Mouse (Mus musculus) T-cell, adult 66 days (primary cell): ENCODE measurements around the gene Srsf9. TPM values are rescaled to one million over a fixed set of nuclear protein-coding genes. Genes with fewer than 3 reads are reported as not detected.

Experiments used
- total RNA-seq, 2 experiments: library from RNA; stranded (reverse); gene quantifications; 3 replicates in 1 of 2; 4 replicates in 1 of 2; pipeline ENCODE4 v1.2.4; 2023

Srsf9 gene
- total RNA-seq: 10 to 100 TPM; 39.9 to 45.1 TPM

GRCm38 (mm10) chr5:115326875-115327609, at the start of gene Srsf9:
TSS of gene Srsf9 (plus strand) at chr5:115327177.

DNA sequence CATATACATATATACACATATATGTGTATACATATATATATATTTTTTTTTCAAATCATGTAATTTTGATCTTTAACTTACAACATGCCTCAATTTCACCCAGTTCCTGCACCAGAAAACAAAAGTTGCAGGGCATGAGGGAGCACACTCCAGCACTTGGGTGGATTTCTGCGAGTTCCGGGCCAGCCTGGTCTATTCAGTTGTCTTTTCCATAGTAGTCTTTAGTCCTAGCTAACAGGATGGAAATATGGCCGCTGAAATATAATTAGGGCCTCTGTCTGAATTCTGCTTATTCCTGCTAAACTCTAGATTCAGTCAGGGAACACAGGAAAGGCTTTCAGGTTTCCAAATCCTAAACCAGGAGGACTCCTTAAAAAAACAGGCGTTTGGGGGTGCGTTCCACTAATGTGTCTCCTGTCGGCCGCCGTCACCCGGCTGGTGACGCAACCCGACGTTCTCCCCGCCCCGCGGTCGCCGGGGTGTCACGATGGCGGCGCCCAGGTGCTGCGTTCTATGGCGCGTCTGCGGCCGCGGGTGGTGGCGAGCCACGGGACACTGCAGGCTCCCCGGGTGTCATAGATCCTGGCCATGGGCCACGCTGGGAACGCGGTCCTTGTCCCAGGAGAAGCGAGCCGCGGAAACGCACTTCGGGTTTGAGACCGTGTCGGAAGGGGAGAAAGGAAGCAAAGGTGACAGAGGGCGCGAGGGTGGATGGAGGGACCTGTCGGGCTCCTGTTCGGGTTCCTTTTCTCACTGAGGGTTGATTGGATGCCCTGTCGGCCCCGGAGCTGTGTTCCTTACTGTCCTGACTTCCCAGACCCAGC, 47.5 kb upstream of the Srsf9 start, which contains the start of gene Coq5:
Coq5 (plus strand) TSS at position 441 of the 824 bp plus-strand sequence.

GRCm38 (mm10) chr5:115300792-115301614, 26.0 kb upstream of the Srsf9 start, which contains the start of gene Dynll1:
TSS of gene Dynll1 (minus strand) at chr5:115300999.

DNA sequence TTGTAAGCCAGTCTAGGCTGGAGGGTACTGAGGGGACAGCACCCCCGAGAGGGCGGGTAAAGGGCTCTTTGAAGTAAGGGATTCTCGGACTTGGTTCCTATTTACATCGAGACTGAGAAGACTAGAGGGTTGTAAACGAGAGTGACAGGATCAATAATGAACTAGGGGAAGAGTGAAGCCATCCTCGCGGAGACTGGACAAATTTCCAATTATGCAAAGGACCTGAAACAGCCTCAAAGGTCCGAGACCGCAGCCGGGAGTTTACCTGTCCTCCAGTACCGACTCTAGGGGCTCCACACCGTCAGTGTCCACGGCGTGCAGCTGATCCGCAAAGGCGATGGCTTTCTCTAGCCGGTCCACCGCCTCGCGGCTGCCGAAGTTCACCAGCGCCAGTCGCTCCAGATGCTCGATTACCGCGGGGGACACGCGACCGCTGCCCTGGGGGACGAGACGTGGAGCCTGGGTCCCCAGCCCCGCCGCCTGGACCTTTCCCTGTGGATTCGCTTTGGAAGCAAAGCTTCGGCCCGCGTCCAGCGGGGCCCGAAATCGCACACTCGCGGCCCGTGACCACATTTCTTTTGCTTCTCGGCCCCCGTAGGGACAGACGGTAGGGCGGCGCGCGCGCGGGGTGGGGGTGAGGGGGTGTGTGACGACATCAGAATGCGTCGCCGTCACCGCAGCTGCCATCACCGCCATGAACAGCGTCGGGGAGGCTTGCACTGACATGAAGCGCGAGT, 13.8 kb downstream of the Srsf9 start, which contains the start of the genes Gatc and Triap1:
Gatc (minus strand) TSS at position 602 of the 737 bp plus-strand sequence.
Triap1 (plus strand) TSS at position 649 of the 737 bp plus-strand sequence.

GRCm38 (mm10) chr5:115348546-115349224, 21.7 kb downstream of the Srsf9 start, which contains the start of gene Cox6a1:
TSS of gene Cox6a1 (minus strand) at chr5:115348981.

Other genes with a start within 250 kb of the Srsf9 start
- gene Gm10401, start 228.9 kb upstream of the Srsf9 start, total RNA-seq: not detected
- gene Acads, start 207.8 kb upstream of the Srsf9 start, total RNA-seq: 10 to 100 TPM; 28.8 to 33.1 TPM
- gene Unc119b, start 192.2 kb upstream of the Srsf9 start, total RNA-seq: 10 to 100 TPM; 29.4 to 36.9 TPM
- gene Mlec, start 169.0 kb upstream of the Srsf9 start, total RNA-seq: 10 to 100 TPM; 80.2 to 90.7 TPM
- 1 to 10 TPM in 1 of 2 experiments, not detected in 1; 1.0 TPM for gene Cabp1, start 132.8 kb upstream of the Srsf9 start, total RNA-seq
- 10 to 100 TPM; 75.4 to 98.4 TPM for gene Pop5, start 91.3 kb upstream of the Srsf9 start, total RNA-seq
- 100 to 1,000 TPM; 151 to 153 TPM for gene Rnf10, start 54.3 kb upstream of the Srsf9 start, total RNA-seq
- 10 to 100 TPM; 23.3 to 27.3 TPM for gene Coq5, start 47.5 kb upstream of the Srsf9 start, total RNA-seq
- 100 to 1,000 TPM; 250 to 284 TPM for gene Dynll1, start 26.2 kb upstream of the Srsf9 start, total RNA-seq
- 1 to 10 TPM; 4.7 to 8.2 TPM for gene Gatc, start 14.0 kb downstream of the Srsf9 start, total RNA-seq
- gene Triap1, start 14.0 kb downstream of the Srsf9 start, total RNA-seq: 10 to 100 TPM; 18.7 to 20.7 TPM
- gene Cox6a1, start 21.8 kb downstream of the Srsf9 start, total RNA-seq: 100 to 1,000 TPM; 225 to 226 TPM
- not detected for gene Msi1, start 102.4 kb downstream of the Srsf9 start, total RNA-seq
- gene Pla2g1b, start 139.1 kb downstream of the Srsf9 start, total RNA-seq: not detected
- gene Sirt4, start 157.5 kb downstream of the Srsf9 start, total RNA-seq: 10 to 100 TPM; 10.4 to 11.3 TPM
- 10 to 100 TPM; 61.8 to 63.1 TPM for gene Pxn, start 179.5 kb downstream of the Srsf9 start, total RNA-seq
- gene Rplp0, start 232.3 kb downstream of the Srsf9 start, total RNA-seq: 1,000 to 10,000 TPM; 2,572 to 2,778 TPM
- 100 to 1,000 TPM; 100 to 112 TPM for gene Gcn1l1, start 238.1 kb downstream of the Srsf9 start, total RNA-seq